Comparison of ENCODE assay signal across 10 mouse cellular contexts in genomic region chr14:12082131-12082921, GRCm38 (mm10).
DNase-seq lines count a peak whose midpoint lies in the region; ATAC-seq and TF ChIP-seq lines count a peak whose summit lies in the region.
"Had no signal": no experiment of that assay in that cellular context is flagged by ENCODE, and none has a peak within 500 bp of the region (broad histone marks: within the 10 kb centered on the region; RNA-seq: fewer than 3 reads in every experiment).

No protein-coding gene starts in this region.

- H3K9me3 ChIP-seq in intestine, embryonic 15.5 days: no peaks in the 10 kb centered on the region
- H3K9me3 ChIP-seq in intestine, postnatal 0 days (ENCODE audit: control insufficient read depth): no peaks in the 10 kb centered on the region
- no peaks in the 10 kb centered on the region for H3K9me3 ChIP-seq in embryonic facial prominence, embryonic 11.5 days (replicated peaks; ENCODE audit: control insufficient read depth, low read length)
- H3K9me3 ChIP-seq in neural tube, embryonic 11.5 days (ENCODE audit: control insufficient read depth, low read length): no peaks in the 10 kb centered on the region
- H3K9me3 ChIP-seq: heart, embryonic 15.5 days had no signal

- ATAC-seq in intestine, embryonic 15.5 days: peak; percentile 44; the same call in 1 of the 2 replicates
- no peak for ATAC-seq in intestine, postnatal 0 days
- peak; percentile 61 for ATAC-seq in embryonic facial prominence, embryonic 11.5 days (replicated peaks; ENCODE audit: insufficient number of reproducible peaks, low FRiP score, low TSS enrichment, low read depth)
- peak; percentile 80 for ATAC-seq in neural tube, embryonic 11.5 days (ENCODE audit: insufficient read depth, low FRiP score, low TSS enrichment)
- no peak for ATAC-seq in cerebellum, adult (ENCODE audit: insufficient number of reproducible peaks, low FRiP score, low TSS enrichment)
- ATAC-seq in activated CD4-positive, CD25-positive, alpha-beta regulatory T cell, adult 4 months: no peak
- ATAC-seq: Patski had no signal

- peak; percentile 54 for DNase-seq in embryonic facial prominence, embryonic 11.5 days (ENCODE audit: low spot score)
- peak; percentile 37 for DNase-seq in kidney, postnatal 14 days
- DNase-seq in neural tube, embryonic 11.5 days (ENCODE audit: low spot score): peak; percentile 68
- no peak for DNase-seq in adrenal gland, adult (ENCODE audit: inconsistent age in 2 of 2, low spot score in 1 of 2)

- H3K4me1 ChIP-seq in intestine, embryonic 15.5 days (replicated peaks): peaks cover 7% of the 10 kb centered on the region
- 0 out of 2 replicates have a peak, but pooled peaks cover 4% of the 10 kb centered on the region for H3K4me1 ChIP-seq in intestine, postnatal 0 days (replicated peaks; ENCODE audit: control insufficient read depth, insufficient read depth, low read length)
- no peaks in the 10 kb centered on the region for H3K4me1 ChIP-seq in embryonic facial prominence, embryonic 11.5 days (ENCODE audit: control insufficient read depth, insufficient read depth, low read length)
- peaks cover 20% of the 10 kb centered on the region for H3K4me1 ChIP-seq in neural tube, embryonic 11.5 days (ENCODE audit: control insufficient read depth, insufficient read depth, low read length)

- no peaks in the 10 kb centered on the region for H3K27me3 ChIP-seq in intestine, embryonic 15.5 days (replicated peaks)
- H3K27me3 ChIP-seq in intestine, postnatal 0 days (replicated peaks; ENCODE audit: control insufficient read depth, insufficient read depth, low read length): no peaks in the 10 kb centered on the region
- no peaks in the 10 kb centered on the region for H3K27me3 ChIP-seq in embryonic facial prominence, embryonic 11.5 days (ENCODE audit: control insufficient read depth, insufficient read depth, low read length)
- H3K27me3 ChIP-seq in neural tube, embryonic 11.5 days (ENCODE audit: control insufficient read depth, insufficient read depth, low read length): no peaks in the 10 kb centered on the region
- H3K27me3 ChIP-seq: heart, embryonic 15.5 days; Patski had no signal

- no peak overlapping the region for H3K4me2 ChIP-seq in intestine, embryonic 15.5 days (replicated peaks)
- no peak overlapping the region for H3K4me2 ChIP-seq in intestine, postnatal 0 days (replicated peaks; ENCODE audit: low read depth)
- no peak overlapping the region for H3K4me2 ChIP-seq in embryonic facial prominence, embryonic 11.5 days (ENCODE audit: low read depth, low read length)
- H3K4me2 ChIP-seq in neural tube, embryonic 11.5 days (ENCODE audit: low read depth): no peak overlapping the region
- H3K4me2 ChIP-seq: heart, embryonic 15.5 days had no signal

- H3K9ac ChIP-seq in intestine, embryonic 15.5 days: no peak overlapping the region
- no peak overlapping the region for H3K9ac ChIP-seq in intestine, postnatal 0 days (ENCODE audit: low read depth, low read length)
- no peak overlapping the region for H3K9ac ChIP-seq in embryonic facial prominence, embryonic 11.5 days (replicated peaks; ENCODE audit: low read length)
- no peak overlapping the region for H3K9ac ChIP-seq in neural tube, embryonic 11.5 days (ENCODE audit: low read length)
- H3K9ac ChIP-seq: heart, embryonic 15.5 days had no signal

- no peak overlapping the region for H3K27ac ChIP-seq in intestine, embryonic 15.5 days
- no peak overlapping the region for H3K27ac ChIP-seq in intestine, postnatal 0 days (ENCODE audit: low read depth, low read length)
- no peak overlapping the region for H3K27ac ChIP-seq in embryonic facial prominence, embryonic 11.5 days (replicated peaks; ENCODE audit: low read depth, low read length)
- peak overlapping the region; percentile 70 for H3K27ac ChIP-seq in neural tube, embryonic 11.5 days (ENCODE audit: low read depth, low read length)
- H3K27ac ChIP-seq: heart, embryonic 15.5 days had no signal

- H3K36me3 ChIP-seq in intestine, embryonic 15.5 days: no peaks in the 10 kb centered on the region
- no peaks in the 10 kb centered on the region for H3K36me3 ChIP-seq in intestine, postnatal 0 days (ENCODE audit: control insufficient read depth, insufficient read depth)
- H3K36me3 ChIP-seq in embryonic facial prominence, embryonic 11.5 days (replicated peaks; ENCODE audit: control insufficient read depth, insufficient read depth, low read depth, low read length): no peaks in the 10 kb centered on the region
- H3K36me3 ChIP-seq in neural tube, embryonic 11.5 days (ENCODE audit: control insufficient read depth, insufficient read depth, low read length): no peaks in the 10 kb centered on the region
- H3K36me3 ChIP-seq: heart, embryonic 15.5 days had no signal

- 38% methylated on average over 6 of the region's 6 CpGs for WGBS in intestine, embryonic 15.5 days
- 37% methylated on average over 6 of the region's 6 CpGs for WGBS in intestine, postnatal 0 days
- 22% methylated on average over 6 of the region's 6 CpGs for WGBS in embryonic facial prominence, embryonic 11.5 days
- WGBS in neural tube, embryonic 11.5 days: 19% methylated on average over 6 of the region's 6 CpGs

- TF ChIP-seq CTCF in intestine, postnatal 0 days (IDR thresholded peaks at IDR 0.05; ENCODE audit: low read depth): no peak

- no peak overlapping the region for H3K4me3 ChIP-seq in intestine, embryonic 15.5 days (replicated peaks)
- no peak overlapping the region for H3K4me3 ChIP-seq in intestine, postnatal 0 days (ENCODE audit: low read depth, low read length)
- no peak overlapping the region for H3K4me3 ChIP-seq in embryonic facial prominence, embryonic 11.5 days (ENCODE audit: low read depth, low read length)
- no peak overlapping the region for H3K4me3 ChIP-seq in neural tube, embryonic 11.5 days (ENCODE audit: low read depth, low read length)
- H3K4me3 ChIP-seq: heart, embryonic 15.5 days had no signal

Comparison
In these comparisons a context has a peak if more than half of its experiments do, and no peak if none do; other contexts are left out.
1. ATAC-seq: peak in intestine, embryonic 15.5 days (single experiment), embryonic facial prominence, embryonic 11.5 days (single experiment) and neural tube, embryonic 11.5 days (single experiment); none in intestine, postnatal 0 days (single experiment), cerebellum, adult (single experiment) and activated CD4-positive, CD25-positive, alpha-beta regulatory T cell, adult 4 months (single experiment).
2. DNase-seq: peak in embryonic facial prominence, embryonic 11.5 days (single experiment), kidney, postnatal 14 days (single experiment) and neural tube, embryonic 11.5 days (single experiment); none in adrenal gland, adult (0 of 2).